Mouse (Mus musculus) heart, embryonic 13.5 days (tissue): Measurements from ENCODE around the gene Klhl34. TPM values are rescaled to one million over a fixed set of nuclear protein-coding genes. Genes with fewer than 3 reads are reported as not detected.

Experiments used
- ATAC-seq: fragments of 200-750 bp; cut with Nextera tagmentation; 2 replicates; pipeline ENCODE4 v1.8.0; 2017; ENCODE audit warnings: moderate TSS enrichment; ENCODE audit not compliant: insufficient number of reproducible peaks, low FRiP score, low TSS enrichment; ENCODE audit errors: extremely low read depth
- H3K27ac ChIP-seq: fragments of 300-500 bp; sonication (generic); replicated peaks from 2 replicates; pipeline ENCODE4 v1.5.1; 2015; ENCODE audit warnings: moderate library complexity, mild to moderate bottlenecking, inconsistent platforms
- H3K27me3 ChIP-seq: fragments of 300-500 bp; sonication (generic); replicated peaks from 2 replicates; pipeline ENCODE4 v1.6.1; 2015; ENCODE audit warnings: mild to moderate bottlenecking, inconsistent platforms
- H3K36me3 ChIP-seq: fragments of 300-500 bp; sonication (generic); 2 replicates; pipeline ENCODE4 v1.6.1; 2015; ENCODE audit warnings: mild to moderate bottlenecking, inconsistent platforms
- H3K4me1 ChIP-seq: fragments of 300-500 bp; sonication (generic); 2 replicates; pipeline ENCODE4 v1.6.1; 2015; ENCODE audit warnings: inconsistent platforms
- H3K4me2 ChIP-seq: fragments of 300-500 bp; sonication (generic); 2 replicates; pipeline ENCODE4 v1.6.1; 2015; ENCODE audit warnings: inconsistent platforms, mild to moderate bottlenecking, moderate library complexity
- H3K4me3 ChIP-seq: fragments of 300-500 bp; sonication (generic); 2 replicates; pipeline ENCODE4 v1.5.1; 2015; ENCODE audit warnings: moderate library complexity, mild to moderate bottlenecking, inconsistent platforms
- H3K9ac ChIP-seq: fragments of 300-500 bp; sonication (generic); 2 replicates; pipeline ENCODE4 v1.6.1; 2015; ENCODE audit warnings: inconsistent platforms, mild to moderate bottlenecking, moderate library complexity
- H3K9me3 ChIP-seq: fragments of 300-500 bp; sonication (generic); 2 replicates; pipeline ENCODE4 v1.6.1; 2016; ENCODE audit warnings: inconsistent platforms
- WGBS: fragments of 180-500 bp; shearing (Covaris S2); methylation state at CpG from one replicate; pipeline ENCODE4 v1.1.7; 2015; ENCODE audit warnings: mixed read lengths; 5-methylcytosine and 5-hydroxymethylcytosine counted together
- polyA plus RNA-seq: library from polyadenylated mRNA; unstranded; fragments of >200 nt; fragmentation: Nextera tagmentation; extraction: Ambion mirVana; gene quantifications from 2 replicates; pipeline ENCODE4 v1.2.1, GENCODE M21; 2015

Klhl34 gene
- polyA plus RNA-seq = 0.27 and 0.46 TPM in 2 replicates

- Histone ChIP-seq H3K4me2 (peak within 1 kb of the TSS; percentile 80), H3K9me3 (no peaks in the 10 kb centered on the region), H3K4me3 (peak within 1 kb of the TSS; percentile 47), H3K9ac (peak within 1 kb of the TSS; percentile 58), H3K27ac (no peak within 1 kb of the TSS), H3K27me3 (peaks cover 10% of the 10 kb centered on the region; the same call in 1 of the 2 replicates), H3K4me1 (no peaks in the 10 kb centered on the region), H3K36me3 (no peaks in the 10 kb centered on the region)
- WGBS = 31% methylated on average over 28 of the region's 28 CpGs
- ATAC-seq = peak; percentile 42; the same call in 1 of the 2 replicates
Observed at GRCm38 (mm10) chrX:157818207-157818920, at the start of gene Klhl34. TSS of gene Klhl34 (plus strand) at chrX:157818435.

- Histone ChIP-seq H3K4me3 (no peak overlapping the region), H3K9me3 (no peaks in the 10 kb centered on the region), H3K4me2 (no peak overlapping the region), H3K27me3 (no peaks in the 10 kb centered on the region), H3K4me1 (no peaks in the 10 kb centered on the region), H3K27ac (no peak overlapping the region), H3K9ac (no peak overlapping the region), H3K36me3 (no peaks in the 10 kb centered on the region)
- WGBS = 77% methylated on average over 2 of the region's 2 CpGs
- ATAC-seq = no peak
Observed at GRCm38 (mm10) chrX:157801669-157802068, 16.6 kb upstream of the Klhl34 start.

GRCm38 (mm10) chrX:157809721-157810120, 8.5 kb upstream of the Klhl34 start:
- no peak overlapping the region for H3K9ac ChIP-seq
- H3K27me3 ChIP-seq = no peaks in the 10 kb centered on the region
- H3K4me2 ChIP-seq = no peak overlapping the region
- H3K9me3 ChIP-seq = no peaks in the 10 kb centered on the region
- WGBS = 79% methylated on average over 1 of the region's 1 CpGs
- H3K4me3 ChIP-seq = no peak overlapping the region
- H3K36me3 ChIP-seq = no peaks in the 10 kb centered on the region
- H3K4me1 ChIP-seq = no peaks in the 10 kb centered on the region
- no peak for ATAC-seq
- no peak overlapping the region for H3K27ac ChIP-seq

- ATAC-seq = peak; percentile 63; the same call in 1 of the 2 replicates
- peak overlapping the region; percentile 47 for H3K4me3 ChIP-seq
- H3K27ac ChIP-seq = no peak overlapping the region
- peak overlapping the region; percentile 80 for H3K4me2 ChIP-seq
- no peaks in the 10 kb centered on the region for H3K36me3 ChIP-seq
- H3K9ac ChIP-seq = peak overlapping the region; percentile 58
- WGBS = 13% methylated on average over 31 of the region's 31 CpGs
- H3K9me3 ChIP-seq = no peaks in the 10 kb centered on the region
- peaks cover 10% of the 10 kb centered on the region; the same call in 1 of the 2 replicates for H3K27me3 ChIP-seq
- H3K4me1 ChIP-seq = no peaks in the 10 kb centered on the region
Observed at GRCm38 (mm10) chrX:157817571-157818206, 546 bp upstream of the Klhl34 start.

- 83% methylated on average over 13 of the region's 13 CpGs for WGBS
- Histone ChIP-seq H3K4me2 (no peak overlapping the region), H3K4me1 (no peaks in the 10 kb centered on the region), H3K4me3 (no peak overlapping the region), H3K27me3 (peaks cover 10% of the 10 kb centered on the region; the same call in 1 of the 2 replicates), H3K9ac (no peak overlapping the region), H3K27ac (no peak overlapping the region), H3K9me3 (no peaks in the 10 kb centered on the region), H3K36me3 (no peaks in the 10 kb centered on the region)
- no peak for ATAC-seq
Observed at GRCm38 (mm10) chrX:157818921-157819260, 656 bp downstream of the Klhl34 start.

- Histone ChIP-seq H3K4me3 (no peak overlapping the region), H3K4me2 (no peak overlapping the region), H3K9me3 (no peaks in the 10 kb centered on the region), H3K9ac (no peak overlapping the region), H3K27me3 (no peaks in the 10 kb centered on the region), H3K27ac (no peak overlapping the region), H3K4me1 (no peaks in the 10 kb centered on the region), H3K36me3 (no peaks in the 10 kb centered on the region)
- 75% methylated on average over 4 of the region's 4 CpGs for WGBS
- ATAC-seq = no peak
Observed at GRCm38 (mm10) chrX:157829983-157830382, 11.7 kb downstream of the Klhl34 start.

Other genes with a start within 250 kb of the Klhl34 start
- 2.6 and 3.1 TPM in 2 replicates for gene Yy2, start 249.4 kb upstream of the Klhl34 start, polyA plus RNA-seq
- gene Mbtps2, start 219.7 kb upstream of the Klhl34 start, polyA plus RNA-seq = 15.0 and 16.8 TPM in 2 replicates
- 655 and 752 TPM in 2 replicates for gene Smpx, start 119.5 kb upstream of the Klhl34 start, polyA plus RNA-seq
- gene Cnksr2, start 224.9 kb downstream of the Klhl34 start, polyA plus RNA-seq = 0.48 and 0.57 TPM in 2 replicates